Mouse (Mus musculus) skeletal muscle tissue, adult 2 months (tissue): ENCODE results near the gene Ripor2.

Experiments
- DNase-seq: peaks from one replicate; pipeline ENCODE4 v3.0.0-alpha.2; 2012; ENCODE audit warnings: low read depth, low spot score

The Ripor2 gene

GRCm38 (mm10) chr13:24584403-24584802 lies 2.4 kb downstream of the Ripor2 start:
- no peak for DNase-seq

DNA sequence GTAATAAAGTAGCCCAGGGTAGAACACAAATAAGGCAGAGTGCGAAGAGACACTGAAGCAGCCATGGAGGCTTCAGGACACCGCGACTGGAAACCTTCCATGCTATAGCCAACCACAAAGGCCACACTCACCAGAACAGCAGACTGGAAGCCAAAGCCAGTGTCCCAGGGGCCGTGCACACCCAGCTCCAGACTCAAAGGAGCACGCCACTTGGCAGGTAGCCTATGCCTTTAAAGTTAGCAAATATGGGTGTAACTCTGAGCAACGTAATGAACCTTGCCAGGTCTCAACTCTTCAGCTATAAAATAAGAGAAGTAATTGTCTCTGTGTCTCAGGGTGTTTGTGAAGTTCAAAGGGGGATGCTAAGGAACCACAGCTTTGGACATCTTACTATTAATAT lies 2.9 kb downstream of the Ripor2 start:
- DNase-seq, result no peak

DNA sequence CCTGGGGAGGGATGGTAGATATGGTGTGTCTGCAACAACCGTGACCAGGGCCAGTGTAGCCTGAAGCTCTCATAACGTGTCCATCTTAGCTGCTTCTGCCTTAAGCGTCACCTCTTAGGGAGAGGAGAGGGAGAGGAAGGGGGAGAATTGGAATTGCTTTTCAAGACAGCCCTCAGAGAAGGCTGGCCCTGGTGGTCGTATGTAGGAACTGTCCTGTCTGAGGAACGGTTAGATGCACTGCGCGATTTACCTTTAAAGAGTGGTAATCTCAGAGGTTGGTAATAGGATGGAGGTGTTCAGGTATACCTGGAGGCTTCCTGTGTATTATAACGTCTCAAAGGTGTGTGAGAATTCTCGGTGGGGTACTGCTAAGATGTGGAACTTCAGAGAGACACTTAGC lies 3.4 kb downstream of the Ripor2 start:
- no peak for DNase-seq

GRCm38 (mm10) chr13:24587192-24587895 lies 5.4 kb downstream of the Ripor2 start:
- no peak for DNase-seq

GRCm38 (mm10) chr13:24588603-24589002 lies 6.6 kb downstream of the Ripor2 start:
- DNase-seq, result no peak

GRCm38 (mm10) chr13:24591737-24592136 lies 9.7 kb downstream of the Ripor2 start:
- DNase-seq, result no peak

GRCm38 (mm10) chr13:24594303-24594702 lies 12.3 kb downstream of the Ripor2 start:
- no peak for DNase-seq

GRCm38 (mm10) chr13:24599631-24600041 lies 17.6 kb downstream of the Ripor2 start:
- DNase-seq, result peak; percentile 30

GRCm38 (mm10) chr13:24602978-24603377 lies 21.0 kb downstream of the Ripor2 start:
- no peak for DNase-seq

GRCm38 (mm10) chr13:24603591-24604009 lies 21.6 kb downstream of the Ripor2 start:
- DNase-seq, result no peak

DNA sequence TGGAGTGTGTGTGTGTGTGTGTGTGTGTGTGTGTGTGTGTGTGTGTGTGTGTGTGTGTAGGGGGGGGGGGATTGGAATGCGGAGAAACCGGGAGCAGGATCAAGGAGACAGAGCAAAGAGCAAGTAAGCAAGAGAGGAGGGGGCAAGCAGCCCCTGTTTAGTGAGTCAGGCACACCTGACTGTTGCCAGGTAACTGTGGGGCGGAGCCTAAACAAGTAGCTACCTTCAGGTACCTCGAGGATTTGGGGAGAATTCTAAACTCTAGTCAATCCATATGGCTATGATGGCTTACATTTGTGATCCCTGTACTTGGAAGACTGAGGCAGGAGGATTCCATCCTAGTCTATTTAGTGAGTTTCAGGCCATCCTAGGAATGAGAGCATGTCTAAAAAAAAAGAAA lies 22.1 kb downstream of the Ripor2 start:
- no peak for DNase-seq

DNA sequence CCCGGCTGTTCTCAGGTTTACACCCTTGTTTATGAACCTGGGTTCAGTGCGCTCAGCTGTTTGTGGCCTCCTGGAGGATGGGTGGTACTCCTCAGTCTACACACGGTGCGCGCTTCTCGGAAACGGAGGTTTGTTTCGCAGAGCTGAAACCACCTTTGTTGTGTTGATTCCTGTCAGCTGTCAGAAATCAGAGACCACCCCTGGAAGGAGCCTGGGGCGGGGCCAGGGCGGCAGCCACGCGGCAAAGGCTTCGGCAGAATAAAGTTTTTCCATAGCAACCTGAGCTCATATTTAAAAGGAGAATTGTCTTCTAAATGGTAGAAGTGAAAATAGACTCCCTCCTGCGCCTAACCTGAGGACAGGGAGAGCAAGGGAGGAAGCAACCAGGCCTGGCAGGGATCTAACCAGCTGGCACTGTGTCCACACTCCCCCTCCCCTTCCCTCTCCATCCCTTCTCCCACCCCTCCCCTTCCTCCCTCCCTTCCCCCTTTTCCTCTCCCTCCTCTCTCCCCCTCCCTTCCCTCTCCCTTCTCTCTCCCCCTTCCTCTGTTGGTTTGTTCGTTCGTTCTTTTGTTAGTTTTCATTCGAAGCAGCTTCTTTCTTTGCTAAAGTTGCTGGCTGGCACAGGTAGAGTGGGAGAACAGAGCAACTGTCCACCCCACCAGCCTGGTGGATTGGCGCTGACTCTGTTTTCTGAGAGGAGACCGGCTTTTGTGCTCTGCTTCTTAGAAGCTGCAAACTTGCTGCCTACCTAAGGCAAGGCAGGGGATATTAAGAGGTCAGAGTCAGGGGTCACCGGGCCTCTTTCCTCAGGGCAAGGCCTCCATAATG lies 23.0 kb downstream of the Ripor2 start:
- DNase-seq, result peak; percentile 37

- no peak for DNase-seq
Measured at GRCm38 (mm10) chr13:24605755-24606154, 23.8 kb downstream of the Ripor2 start.

- no peak for DNase-seq
Measured at GRCm38 (mm10) chr13:24607961-24608360, 26.0 kb downstream of the Ripor2 start.

DNA sequence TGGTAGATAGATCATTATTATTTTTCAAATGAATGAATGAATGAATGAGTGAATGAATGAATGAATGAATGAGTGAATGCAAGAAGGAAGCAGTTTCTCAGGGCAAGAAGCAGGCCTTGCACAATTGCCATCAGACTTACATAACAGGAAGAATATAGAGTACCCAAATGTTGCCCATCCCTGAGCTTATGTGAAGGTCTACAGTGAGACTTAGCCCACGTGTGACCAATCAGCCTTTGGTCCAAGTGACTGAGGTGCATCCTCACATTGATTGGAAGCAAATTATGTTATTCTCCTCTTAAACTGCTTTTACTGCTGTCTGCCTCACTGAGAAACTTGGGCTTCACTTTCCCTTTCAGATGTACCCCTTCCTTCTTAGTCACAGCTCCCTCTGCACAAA lies 26.7 kb downstream of the Ripor2 start:
- no peak for DNase-seq

DNA sequence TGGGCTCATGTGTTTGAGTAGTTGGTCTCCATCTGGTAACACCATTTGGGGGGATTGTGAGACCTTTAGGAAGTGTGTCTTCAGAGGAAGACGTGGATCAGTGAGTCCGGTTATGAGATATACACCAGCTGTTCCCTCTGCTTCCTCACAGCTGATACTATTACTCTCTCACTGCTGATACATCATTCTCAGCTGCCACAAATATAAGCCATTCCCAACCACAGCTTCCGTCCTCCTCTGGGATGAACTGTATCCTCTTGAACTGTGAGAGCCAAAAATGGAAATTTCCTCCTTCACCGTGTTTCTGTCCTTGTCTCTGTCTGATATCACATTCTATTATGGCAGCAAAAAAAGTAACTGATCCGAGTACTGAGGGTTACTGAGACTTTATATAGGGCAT lies 28.9 kb downstream of the Ripor2 start:
- peak; percentile 40 for DNase-seq

- no peak for DNase-seq
Measured at GRCm38 (mm10) chr13:24613031-24613430, 31.0 kb downstream of the Ripor2 start.

DNA sequence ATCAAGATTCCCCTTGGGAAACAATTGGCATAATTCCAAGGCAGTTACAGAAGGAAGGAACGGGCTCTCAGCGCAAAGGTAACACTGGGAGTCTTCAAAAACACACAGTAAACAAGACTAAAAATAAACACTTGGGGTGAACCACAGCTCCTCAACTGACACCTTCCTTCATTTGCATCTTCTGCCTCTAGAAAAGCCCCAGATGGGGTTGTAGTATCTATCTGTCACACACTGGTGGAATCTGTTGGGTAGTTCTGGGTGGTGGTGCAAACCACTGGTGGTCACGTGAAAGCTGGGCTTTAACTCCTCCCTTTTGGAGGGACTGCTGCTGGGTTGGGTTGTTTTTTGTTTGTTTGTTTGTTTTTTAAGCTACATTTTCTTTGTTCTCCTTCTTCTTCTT lies 31.4 kb downstream of the Ripor2 start:
- DNase-seq, result no peak

DNA sequence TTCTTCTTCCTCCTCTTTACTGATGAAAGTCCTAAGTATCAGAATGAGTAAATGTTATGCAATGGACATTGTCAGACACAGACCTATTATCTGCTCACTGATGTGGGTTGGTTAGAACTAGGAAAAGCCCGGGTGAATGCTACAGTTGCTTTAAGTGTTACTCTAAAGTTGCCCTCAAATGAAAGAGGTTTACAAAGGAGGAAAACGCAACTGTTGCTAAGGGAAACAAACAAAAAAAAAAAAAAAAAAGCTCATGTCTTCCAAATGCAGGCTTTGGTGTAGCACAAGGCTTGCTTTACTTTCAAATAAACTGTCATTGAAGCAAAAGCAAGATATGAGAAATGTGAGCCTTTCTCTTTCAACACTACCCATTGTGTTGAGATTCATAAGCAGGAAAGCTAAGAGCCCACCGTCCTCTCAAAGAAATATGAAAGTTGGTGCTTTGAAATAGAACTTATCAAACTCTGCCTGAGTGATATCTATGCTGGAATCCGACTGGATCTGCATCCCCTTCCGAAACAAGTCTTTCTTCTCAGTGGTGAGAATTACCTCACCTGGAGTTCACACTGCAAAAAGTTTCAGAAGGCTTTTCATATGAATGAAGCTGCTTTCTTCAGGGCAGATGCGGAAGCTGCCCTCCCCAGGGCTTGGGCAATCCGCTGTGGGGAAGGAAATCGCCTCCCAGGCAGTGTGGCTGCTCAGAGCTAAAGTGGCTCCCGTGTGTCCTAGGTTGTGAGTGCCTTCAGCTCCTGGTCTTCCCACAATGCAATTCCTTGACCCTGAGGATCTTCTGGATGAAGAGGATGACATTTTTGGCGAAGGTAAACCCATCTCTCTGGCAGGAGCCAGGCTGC lies 32.2 kb downstream of the Ripor2 start:
- DNase-seq, result no peak

- DNase-seq, result no peak
Measured at GRCm38 (mm10) chr13:24615921-24616565, 34.1 kb downstream of the Ripor2 start.

- no peak for DNase-seq
Measured at GRCm38 (mm10) chr13:24616645-24617044, 34.7 kb downstream of the Ripor2 start.
